Mouse (Mus musculus) left cerebral cortex, adult 18-20 months (tissue): ENCODE data around the gene Sipa1l1. TPM values are rescaled to one million over a fixed set of nuclear protein-coding genes. Genes with fewer than 3 reads are reported as not detected.

Experiments
- DNase-seq, 2 experiments: peaks; one replicate each; pipeline ENCODE4 v3.0.0; 2021 to 2022; ENCODE audit warnings: low spot score in 2 of 2, mixed read lengths in 1 of 2
- total RNA-seq, 2 experiments: library from RNA; stranded (reverse); gene quantifications; 2 replicates each; pipeline ENCODE4 v1.2.3; 2021

Sipa1l1 gene
- total RNA-seq, 2 experiments from 2014 or later: 288 to 302 TPM

GRCm38 (mm10) chr12:82246422-82246821 lies 77.3 kb downstream of the Sipa1l1 start:
- DNase-seq: no peak

- DNase-seq: no peak
Measured at GRCm38 (mm10) chr12:82247371-82248258, 78.5 kb downstream of the Sipa1l1 start.

- DNase-seq: no peak
Measured at GRCm38 (mm10) chr12:82248501-82248900, 79.4 kb downstream of the Sipa1l1 start.

- DNase-seq: no peak
Measured at GRCm38 (mm10) chr12:82251328-82251727, 82.2 kb downstream of the Sipa1l1 start.

- DNase-seq: peak; percentile 60 to 72
Measured at GRCm38 (mm10) chr12:82254076-82254475, 85.0 kb downstream of the Sipa1l1 start.

GRCm38 (mm10) chr12:82256012-82256411 lies 86.9 kb downstream of the Sipa1l1 start:
- no peak for DNase-seq

- DNase-seq: no peak
Measured at GRCm38 (mm10) chr12:82256921-82257500, 87.9 kb downstream of the Sipa1l1 start.

- DNase-seq: no peak
Measured at GRCm38 (mm10) chr12:82257994-82258785, 89.1 kb downstream of the Sipa1l1 start.

GRCm38 (mm10) chr12:82263443-82263842 lies 94.3 kb downstream of the Sipa1l1 start:
- DNase-seq: no peak

GRCm38 (mm10) chr12:82264083-82264851 lies 95.1 kb downstream of the Sipa1l1 start:
- DNase-seq: no peak

- DNase-seq: peak; percentile 60 to 69
Measured at GRCm38 (mm10) chr12:82265335-82266274, 96.5 kb downstream of the Sipa1l1 start.

GRCm38 (mm10) chr12:82271447-82271846 lies 102.3 kb downstream of the Sipa1l1 start:
- DNase-seq: no peak

- DNase-seq: no peak
Measured at GRCm38 (mm10) chr12:82273503-82273902, 104.4 kb downstream of the Sipa1l1 start.

GRCm38 (mm10) chr12:82274576-82274975 lies 105.5 kb downstream of the Sipa1l1 start:
- DNase-seq: no peak

GRCm38 (mm10) chr12:82275767-82276166 lies 106.6 kb downstream of the Sipa1l1 start:
- DNase-seq: no peak

- DNase-seq: no peak
Measured at GRCm38 (mm10) chr12:82276591-82276990, 107.5 kb downstream of the Sipa1l1 start.

- DNase-seq: no peak
Measured at GRCm38 (mm10) chr12:82284617-82285016, 115.5 kb downstream of the Sipa1l1 start.

GRCm38 (mm10) chr12:82285018-82285417 lies 115.9 kb downstream of the Sipa1l1 start:
- no peak for DNase-seq

GRCm38 (mm10) chr12:82286068-82286467 lies 116.9 kb downstream of the Sipa1l1 start:
- no peak for DNase-seq

- DNase-seq: no peak
Measured at GRCm38 (mm10) chr12:82286804-82287203, 117.7 kb downstream of the Sipa1l1 start.
